Mouse (Mus musculus): ENCODE data around the gene Chst12. TPM values are rescaled to one million over a fixed set of nuclear protein-coding genes. Genes with fewer than 3 reads are reported as not detected.

Gene Chst12
- total and polyA plus RNA-seq, 2 experiments from 2014 or later, result 15.8 to 21.8 TPM

DNA sequence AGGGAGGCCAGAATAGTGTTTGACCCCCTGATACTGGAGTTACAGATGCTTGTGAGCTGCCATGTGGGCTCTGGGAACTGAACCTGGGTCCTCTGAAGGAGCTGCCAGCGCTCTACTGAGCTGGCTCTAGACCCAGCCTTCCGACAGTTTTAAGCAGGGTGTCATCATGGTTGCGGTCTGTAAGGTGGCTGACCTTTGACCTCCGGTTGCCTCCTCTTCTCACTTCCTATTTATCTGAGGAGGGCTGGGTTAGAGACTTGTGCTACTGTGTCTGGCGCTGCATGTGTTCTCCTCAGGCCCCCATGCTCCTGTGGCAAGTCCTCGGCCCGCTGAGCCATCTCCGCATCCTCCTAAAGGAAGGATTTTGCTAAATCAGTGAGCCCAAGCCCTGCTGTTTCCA, 8.6 kb downstream of the Chst12 start:
- DNase-seq (ENCODE audit: low spot score), result no peak
- Histone ChIP-seq H3K9ac (replicated peaks; ENCODE audit: low read length, poor library complexity, severe bottlenecking) (no peak overlapping the region), H3K27ac (ENCODE audit: low read depth, low read length) (no peak overlapping the region), H3K4me3 (ENCODE audit: low read depth, low read length) (no peak overlapping the region), H3K4me2 (ENCODE audit: low read depth, low read length, poor library complexity, severe bottlenecking) (no peak overlapping the region), H3K9me3 (ENCODE audit: low read length) (no peaks in the 10 kb centered on the region), H3K36me3 (ENCODE audit: insufficient read depth, low read length) (no peaks in the 10 kb centered on the region), H3K27me3 (ENCODE audit: insufficient read depth, low read length) (no peaks in the 10 kb centered on the region), H3K4me1 (ENCODE audit: insufficient read depth, low read length) (no peaks in the 10 kb centered on the region)
- TF ChIP-seq CTCF (IDR thresholded peaks at IDR 0.05), result no peak
- 82% methylated on average over 8 of the region's 8 CpGs for WGBS
- ATAC-seq (ENCODE audit: low FRiP score), result no peak

DNA sequence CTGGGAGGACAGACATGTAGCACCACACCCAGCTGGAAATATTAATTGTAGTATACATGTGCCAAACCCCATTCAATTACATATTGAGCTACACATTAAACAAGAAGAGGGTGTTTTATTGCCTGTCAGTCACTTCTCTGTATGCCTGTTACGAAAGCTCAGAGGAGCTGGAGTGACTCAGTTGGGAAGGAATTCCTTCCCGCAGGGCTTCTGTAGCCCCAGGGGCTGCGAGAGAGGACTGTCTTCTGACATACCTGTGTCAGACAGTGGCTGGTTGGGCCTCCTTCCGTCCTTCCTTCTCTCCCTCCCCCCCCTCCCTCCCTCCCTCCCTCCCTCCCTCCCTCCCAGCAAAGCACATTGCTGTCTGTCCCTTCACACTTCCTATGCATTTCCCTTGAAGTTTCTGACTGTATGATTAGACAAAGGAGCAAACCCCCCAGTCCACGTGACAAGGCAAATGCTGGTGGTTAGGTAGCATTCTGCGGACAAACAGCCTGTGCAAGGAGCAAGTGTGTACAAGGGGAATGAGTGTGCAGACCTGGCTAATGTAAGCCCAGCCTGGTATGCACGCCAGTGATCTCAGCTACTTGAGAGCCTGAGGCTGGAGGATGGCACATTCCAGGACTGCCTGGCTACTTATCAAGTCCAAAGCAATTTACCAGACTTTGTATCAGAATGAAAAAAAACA, 9.6 kb downstream of the Chst12 start:
- Histone ChIP-seq H3K9me3 (ENCODE audit: low read length) (no peaks in the 10 kb centered on the region), H3K27me3 (ENCODE audit: insufficient read depth, low read length) (no peaks in the 10 kb centered on the region), H3K36me3 (ENCODE audit: insufficient read depth, low read length) (no peaks in the 10 kb centered on the region), H3K4me3 (ENCODE audit: low read depth, low read length) (no peak overlapping the region), H3K27ac (ENCODE audit: low read depth, low read length) (no peak overlapping the region), H3K9ac (replicated peaks; ENCODE audit: low read length, poor library complexity, severe bottlenecking) (no peak overlapping the region), H3K4me2 (ENCODE audit: low read depth, low read length, poor library complexity, severe bottlenecking) (no peak overlapping the region), H3K4me1 (ENCODE audit: insufficient read depth, low read length) (no peaks in the 10 kb centered on the region)
- ATAC-seq (ENCODE audit: low FRiP score) (no peak), DNase-seq (ENCODE audit: low spot score) (no peak)
- TF ChIP-seq CTCF (IDR thresholded peaks at IDR 0.05), result no peak
- whole genome bisulfite sequencing, result 57% methylated on average over 7 of the region's 7 CpGs

DNA sequence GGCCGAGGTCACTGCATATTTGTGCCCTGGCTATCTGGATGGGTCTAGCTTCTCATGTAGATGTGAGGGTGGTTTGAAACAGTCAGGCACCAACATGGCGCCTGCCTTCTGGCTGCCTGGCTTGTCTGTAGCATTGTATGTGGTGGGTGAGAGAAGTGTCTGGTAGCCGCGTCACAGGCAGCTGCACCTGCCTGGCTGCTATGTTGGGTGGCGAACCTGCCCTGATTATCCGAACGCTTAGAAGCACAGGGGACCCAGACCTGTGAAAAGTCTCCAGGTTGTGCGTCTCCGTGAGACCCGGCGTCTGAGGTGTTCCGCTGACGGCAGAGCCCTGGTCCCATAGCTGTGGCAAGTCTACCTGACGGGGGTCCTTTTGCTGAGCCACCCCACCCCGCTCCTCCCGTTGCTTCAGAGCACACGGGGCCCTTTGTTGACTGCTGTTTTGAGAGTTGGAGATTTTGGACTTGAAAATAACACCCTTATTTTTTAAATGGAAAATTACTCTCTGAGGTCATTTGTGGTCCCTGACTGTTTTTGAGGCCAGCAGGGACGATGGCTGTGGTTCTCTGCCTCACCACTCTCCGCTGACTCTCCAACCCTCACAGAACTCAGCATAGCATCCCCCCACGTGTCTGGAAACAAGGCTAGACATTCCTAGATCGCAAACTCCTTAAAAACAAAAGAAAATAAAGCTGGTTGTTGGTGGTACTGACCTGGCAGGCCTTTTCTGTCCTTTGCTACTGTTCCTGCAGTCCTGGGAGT, 12.0 kb downstream of the Chst12 start:
- no peaks in the 10 kb centered on the region for H3K4me1 ChIP-seq (ENCODE audit: insufficient read depth, low read length)
- H3K4me3 ChIP-seq (ENCODE audit: low read depth, low read length), result no peak overlapping the region
- no peak for TF ChIP-seq CTCF (IDR thresholded peaks at IDR 0.05)
- no peak for DNase-seq (ENCODE audit: low spot score)
- H3K9ac ChIP-seq (replicated peaks; ENCODE audit: low read length, poor library complexity, severe bottlenecking), result no peak overlapping the region
- H3K36me3 ChIP-seq (ENCODE audit: insufficient read depth, low read length), result no peaks in the 10 kb centered on the region
- no peak for ATAC-seq (ENCODE audit: low FRiP score)
- WGBS, result 89% methylated on average over 21 of the region's 21 CpGs
- H3K9me3 ChIP-seq (ENCODE audit: low read length), result no peaks in the 10 kb centered on the region
- H3K27me3 ChIP-seq (ENCODE audit: insufficient read depth, low read length), result no peaks in the 10 kb centered on the region
- no peak overlapping the region for H3K4me2 ChIP-seq (ENCODE audit: low read depth, low read length, poor library complexity, severe bottlenecking)
- no peak overlapping the region for H3K27ac ChIP-seq (ENCODE audit: low read depth, low read length)

DNA sequence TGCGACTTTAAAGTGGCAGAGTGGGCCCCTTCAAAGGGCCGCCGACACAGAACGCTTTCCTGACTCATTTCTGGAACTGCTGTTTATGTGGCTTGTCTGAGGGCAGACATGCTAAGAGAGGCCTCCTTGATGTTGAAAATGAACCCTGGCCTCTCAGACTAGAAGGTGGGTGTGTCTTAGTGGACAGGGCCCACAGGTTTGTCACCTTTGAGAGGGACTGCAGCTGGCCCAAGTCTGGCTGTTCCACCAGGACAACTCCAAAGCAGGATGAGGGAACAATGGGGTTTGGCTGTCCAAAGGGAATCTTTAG, 12.5 kb downstream of the Chst12 start:
- Histone ChIP-seq H3K27ac (ENCODE audit: low read depth, low read length) (no peak overlapping the region), H3K27me3 (ENCODE audit: insufficient read depth, low read length) (no peaks in the 10 kb centered on the region), H3K4me2 (ENCODE audit: low read depth, low read length, poor library complexity, severe bottlenecking) (no peak overlapping the region), H3K4me1 (ENCODE audit: insufficient read depth, low read length) (no peaks in the 10 kb centered on the region), H3K4me3 (ENCODE audit: low read depth, low read length) (no peak overlapping the region), H3K9ac (replicated peaks; ENCODE audit: low read length, poor library complexity, severe bottlenecking) (no peak overlapping the region), H3K9me3 (ENCODE audit: low read length) (no peaks in the 10 kb centered on the region), H3K36me3 (ENCODE audit: insufficient read depth, low read length) (no peaks in the 10 kb centered on the region)
- TF ChIP-seq CTCF (IDR thresholded peaks at IDR 0.05), result no peak
- DNase-seq (ENCODE audit: low spot score) (no peak), ATAC-seq (ENCODE audit: low FRiP score) (no peak)
- 88% methylated on average over 4 of the region's 4 CpGs for WGBS

DNA sequence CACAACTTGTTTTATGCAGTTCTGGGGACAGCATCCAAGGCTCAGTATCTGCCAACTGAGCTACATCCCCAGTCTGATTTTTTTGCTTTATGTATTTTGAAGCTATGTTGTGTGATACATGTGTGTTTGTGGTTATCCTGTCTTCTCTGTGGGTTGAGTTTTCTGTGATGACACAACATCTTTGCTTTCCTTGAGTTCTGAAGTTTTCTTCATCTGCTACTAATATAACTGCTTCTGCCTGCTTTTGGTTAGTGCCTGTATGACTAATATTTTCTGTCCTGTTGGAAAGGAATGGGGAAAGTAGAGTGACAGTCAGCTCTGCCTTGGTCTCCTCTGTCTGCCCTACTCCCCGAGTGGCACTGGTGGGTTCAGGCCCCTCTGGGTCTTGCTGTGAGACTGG, 15.8 kb downstream of the Chst12 start:
- no peak for TF ChIP-seq CTCF (IDR thresholded peaks at IDR 0.05)
- Histone ChIP-seq H3K27me3 (ENCODE audit: insufficient read depth, low read length) (no peaks in the 10 kb centered on the region), H3K27ac (ENCODE audit: low read depth, low read length) (no peak overlapping the region), H3K9me3 (ENCODE audit: low read length) (no peaks in the 10 kb centered on the region), H3K36me3 (ENCODE audit: insufficient read depth, low read length) (peaks cover 18% of the 10 kb centered on the region), H3K4me2 (ENCODE audit: low read depth, low read length, poor library complexity, severe bottlenecking) (no peak overlapping the region), H3K9ac (replicated peaks; ENCODE audit: low read length, poor library complexity, severe bottlenecking) (no peak overlapping the region), H3K4me3 (ENCODE audit: low read depth, low read length) (no peak overlapping the region), H3K4me1 (ENCODE audit: insufficient read depth, low read length) (no peaks in the 10 kb centered on the region)
- WGBS, result 85% methylated on average over 1 of the region's 1 CpGs
- no peak for ATAC-seq (ENCODE audit: low FRiP score)
- DNase-seq (ENCODE audit: low spot score), result no peak

DNA sequence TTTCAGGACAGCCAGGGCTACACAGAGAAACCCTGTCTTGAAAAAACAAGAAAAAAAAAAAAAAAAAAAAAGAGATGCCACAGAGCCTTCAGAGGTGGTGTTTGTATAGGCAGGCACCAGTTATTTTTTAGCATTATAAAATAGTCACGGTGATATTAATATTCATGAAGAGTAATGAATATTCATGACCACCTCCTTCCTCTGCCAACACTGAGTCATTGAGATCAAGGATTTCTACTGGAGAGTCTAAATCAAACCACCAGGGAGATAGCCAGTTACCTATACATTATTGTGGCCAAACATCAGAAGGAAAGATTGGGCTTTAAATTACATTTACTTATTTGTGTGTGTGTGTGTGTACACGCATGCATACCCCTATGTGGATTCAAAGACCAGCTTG, 21.4 kb downstream of the Chst12 start:
- Histone ChIP-seq H3K36me3 (ENCODE audit: insufficient read depth, low read length) (peaks cover 22% of the 10 kb centered on the region), H3K27me3 (ENCODE audit: insufficient read depth, low read length) (no peaks in the 10 kb centered on the region), H3K27ac (ENCODE audit: low read depth, low read length) (no peak overlapping the region), H3K9ac (replicated peaks; ENCODE audit: low read length, poor library complexity, severe bottlenecking) (no peak overlapping the region), H3K4me3 (ENCODE audit: low read depth, low read length) (no peak overlapping the region), H3K4me2 (ENCODE audit: low read depth, low read length, poor library complexity, severe bottlenecking) (no peak overlapping the region), H3K4me1 (ENCODE audit: insufficient read depth, low read length) (no peaks in the 10 kb centered on the region), H3K9me3 (ENCODE audit: low read length) (no peaks in the 10 kb centered on the region)
- 52% methylated on average over 2 of the region's 2 CpGs for WGBS
- TF ChIP-seq CTCF (IDR thresholded peaks at IDR 0.05), result no peak
- ATAC-seq (ENCODE audit: low FRiP score), result no peak
- DNase-seq (ENCODE audit: low spot score), result no peak

Measured in midbrain, postnatal 0 days (tissue).